Mouse (Mus musculus): ENCODE data around the gene Tdrd12.
"Not testable (repeated sequence)": the region's sequence is repeated elsewhere in the genome, so short reads cannot be mapped to it uniquely, and the experiment has no call there.

The Tdrd12 gene

DNA sequence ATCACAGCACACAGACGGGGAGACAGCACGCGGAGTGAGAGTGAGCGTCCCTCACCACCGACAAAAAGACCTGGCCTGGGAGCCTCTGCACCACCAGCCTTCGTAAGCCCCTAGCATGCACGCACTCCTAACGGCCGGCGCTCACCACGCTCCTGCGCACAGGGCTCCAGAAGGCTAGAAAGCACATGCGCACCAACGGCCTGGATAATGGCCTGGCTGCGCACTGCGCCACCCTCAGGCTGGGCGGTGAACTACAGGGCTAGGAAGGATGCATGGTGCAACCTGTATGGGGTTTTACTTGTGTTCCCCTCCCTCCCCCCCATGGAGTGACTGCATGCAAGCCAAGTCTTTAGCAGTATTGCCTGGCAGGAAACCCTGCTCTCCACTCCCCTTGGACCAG is at the start of gene Tdrd12:
Tdrd12 (minus strand) TSS at position 184 of the 400 bp plus-strand sequence.
- DNase-seq, result no peak

DNA sequence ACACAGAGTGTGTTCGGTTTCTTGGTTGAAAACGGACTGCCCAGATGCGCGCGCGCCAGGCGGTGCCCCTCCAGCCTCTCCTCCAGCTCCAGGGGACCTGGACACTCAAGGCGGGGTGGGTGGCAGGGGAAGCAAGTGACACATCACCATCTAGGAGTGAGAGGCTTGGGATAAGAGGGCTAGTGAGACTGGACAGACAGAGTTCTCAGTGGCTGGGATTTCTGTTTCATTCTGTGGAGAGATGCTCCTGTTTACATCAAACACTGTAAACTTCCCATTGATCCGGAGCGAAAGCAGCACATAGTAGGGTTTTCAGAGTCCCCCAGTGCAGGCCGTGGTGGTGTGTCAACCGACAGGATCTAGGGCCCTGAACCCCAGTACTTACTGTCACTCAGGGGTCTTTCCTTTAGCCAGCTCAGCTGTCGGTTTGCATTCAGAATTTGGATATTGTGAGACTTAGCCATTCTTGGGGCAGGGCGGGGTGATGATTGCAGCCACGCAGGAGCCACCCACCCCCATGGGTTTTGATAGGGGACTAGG is 49.4 kb upstream of the Tdrd12 start:
- no peak for DNase-seq

GRCm38 (mm10) chr7:35586055-35586905 is 48.7 kb upstream of the Tdrd12 start, which contains the start of gene Ankrd27:
Gene Ankrd27, plus strand, starts transcription at chr7:35586244.
- peak; percentile 94 for DNase-seq

DNA sequence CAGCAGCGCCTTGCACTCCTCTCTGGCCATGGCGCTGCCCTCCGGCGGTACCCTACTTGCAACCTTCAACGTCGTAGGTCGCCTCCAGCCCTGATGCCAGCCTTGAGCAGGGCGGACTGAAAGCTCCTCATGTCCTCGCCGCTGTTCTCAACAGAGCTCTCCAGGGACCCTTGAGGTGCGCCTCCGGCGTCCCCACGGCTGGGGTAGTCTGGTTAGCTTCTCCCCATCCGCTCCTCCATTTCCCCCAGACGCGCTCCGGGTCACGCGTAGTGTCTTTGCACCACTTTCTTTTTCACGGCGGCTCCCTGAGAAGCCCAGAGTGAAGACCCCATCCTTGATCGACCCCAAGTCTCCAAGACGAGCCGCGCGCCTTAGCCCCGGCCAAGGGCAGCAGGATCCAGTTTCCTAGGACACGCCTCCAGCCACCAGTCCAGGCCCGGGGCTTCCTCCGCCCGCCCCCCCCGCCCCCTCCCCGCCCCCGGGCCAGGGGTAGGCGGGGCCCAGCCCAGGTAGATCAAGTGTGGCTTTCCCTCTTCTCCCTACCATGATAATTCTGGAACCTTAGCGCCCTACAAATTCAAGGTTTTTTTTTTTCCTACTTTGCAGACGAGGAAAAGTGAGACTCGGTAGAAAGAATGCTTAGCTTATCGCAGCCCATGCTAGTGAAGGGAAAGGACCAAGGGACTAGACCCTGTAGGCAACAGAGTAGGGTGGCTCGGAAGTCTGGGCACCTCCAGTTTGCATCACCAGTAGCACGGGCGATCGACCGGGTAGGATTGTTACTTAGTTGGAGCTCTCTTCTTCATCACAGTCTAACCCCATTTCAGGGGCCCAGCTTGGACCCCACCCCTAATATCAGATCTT is 47.9 kb upstream of the Tdrd12 start, which contains the start of gene Rgs9bp:
Rgs9bp (minus strand) TSS at position 392 of the 864 bp plus-strand sequence.
- peak in 1 of 2 experiments; percentile 43 for DNase-seq

DNA sequence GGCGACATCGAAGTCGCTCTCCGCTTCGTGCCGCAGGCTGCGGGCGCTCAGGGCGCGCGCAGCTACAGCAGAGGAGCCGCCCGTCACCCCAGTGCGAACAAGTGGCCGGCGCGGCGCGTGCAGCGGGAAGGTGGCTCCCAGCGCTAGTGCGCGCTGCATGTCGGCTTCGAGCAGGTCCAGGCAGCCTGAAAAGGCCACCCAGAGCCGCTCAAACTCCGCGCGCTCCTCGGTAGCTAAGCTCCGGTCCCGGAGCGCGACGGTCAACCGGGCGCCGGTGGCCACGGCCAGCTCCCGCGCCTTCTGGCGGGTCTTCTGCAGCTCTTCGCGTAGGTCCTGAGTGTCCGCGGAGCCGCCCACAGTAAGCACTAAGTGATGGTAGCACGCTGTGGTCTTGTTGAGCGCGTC is 47.2 kb upstream of the Tdrd12 start:
- DNase-seq, result peak; percentile 35 to 43

- no peak for DNase-seq
These were observed 46.7 kb upstream of the Tdrd12 start for GRCm38 (mm10) chr7:35584068-35584785.

DNA sequence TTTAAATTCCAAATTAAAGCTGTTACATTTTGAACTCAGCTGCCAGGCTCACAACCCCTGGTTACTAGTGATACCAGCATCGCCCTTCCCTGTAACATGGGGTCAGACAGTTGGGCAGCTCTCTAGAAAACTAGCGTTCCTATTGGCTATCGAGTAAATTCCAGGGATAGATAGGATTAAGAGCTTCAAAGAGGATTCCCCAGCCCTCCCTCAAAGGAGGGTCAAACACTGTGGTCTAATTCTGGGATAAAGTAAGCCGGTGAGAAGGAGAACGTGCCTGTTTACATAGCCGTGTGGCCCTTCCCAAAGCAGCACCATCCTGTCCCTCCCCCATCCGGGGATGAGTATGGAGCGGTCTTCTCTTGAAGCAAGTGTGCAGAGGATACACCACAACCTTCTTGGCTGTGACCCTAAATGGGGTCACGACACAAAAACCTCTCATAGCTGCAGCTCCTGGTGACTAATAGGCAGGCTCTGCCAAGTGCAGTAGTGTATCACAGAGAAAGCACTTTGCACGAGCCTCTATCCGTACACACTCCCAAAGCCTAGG is 46.0 kb upstream of the Tdrd12 start:
- DNase-seq, result no peak

GRCm38 (mm10) chr7:35582719-35583118 is 45.2 kb upstream of the Tdrd12 start:
- no peak for DNase-seq

- DNase-seq, result peak; percentile 26 to 60
These were observed 42.3 kb upstream of the Tdrd12 start for GRCm38 (mm10) chr7:35579849-35580248.

- DNase-seq, result not testable (repeated sequence)
These were observed 33.3 kb upstream of the Tdrd12 start for GRCm38 (mm10) chr7:35570883-35571282.

DNA sequence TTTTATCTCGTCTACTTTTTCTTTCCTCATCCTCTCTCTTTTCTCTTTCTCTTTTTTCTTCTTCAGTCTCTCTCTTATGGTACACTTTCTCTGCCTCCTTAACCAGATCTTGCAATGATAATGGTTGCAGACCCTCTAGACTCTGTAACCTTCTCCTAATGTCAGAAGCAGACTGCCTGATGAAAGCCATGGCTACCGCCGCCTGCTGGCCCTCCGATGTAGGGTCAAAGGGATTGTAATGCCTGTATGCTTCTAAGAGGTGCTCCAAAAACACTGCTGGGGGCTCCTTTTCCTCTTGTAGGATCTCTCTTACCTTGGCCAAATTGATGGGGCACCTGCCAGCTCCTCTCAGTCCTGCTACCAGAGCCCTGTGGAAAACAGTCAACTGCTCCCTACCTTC is 32.2 kb upstream of the Tdrd12 start:
- not testable (repeated sequence) for DNase-seq

DNA sequence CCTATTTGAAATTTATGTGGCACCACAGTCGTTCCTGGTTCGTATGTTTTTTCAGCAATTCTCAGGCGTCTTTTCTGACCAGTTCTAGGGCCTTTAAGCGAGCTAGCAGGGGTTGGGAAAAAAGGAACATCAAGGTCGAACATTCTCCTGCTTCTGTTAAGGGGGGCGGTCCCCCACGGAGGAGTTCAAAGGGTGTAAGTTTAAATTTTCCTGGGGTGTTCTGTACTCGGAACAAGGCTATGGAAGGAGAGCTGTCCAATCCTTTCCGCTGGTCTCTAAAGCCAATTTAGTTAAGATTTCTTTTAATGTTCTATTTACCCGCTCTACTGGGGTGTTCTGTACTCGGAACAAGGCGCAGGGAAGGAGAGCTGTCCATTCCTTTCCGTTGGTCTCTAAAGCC is 28.4 kb upstream of the Tdrd12 start:
- DNase-seq, result not testable (repeated sequence)

DNA sequence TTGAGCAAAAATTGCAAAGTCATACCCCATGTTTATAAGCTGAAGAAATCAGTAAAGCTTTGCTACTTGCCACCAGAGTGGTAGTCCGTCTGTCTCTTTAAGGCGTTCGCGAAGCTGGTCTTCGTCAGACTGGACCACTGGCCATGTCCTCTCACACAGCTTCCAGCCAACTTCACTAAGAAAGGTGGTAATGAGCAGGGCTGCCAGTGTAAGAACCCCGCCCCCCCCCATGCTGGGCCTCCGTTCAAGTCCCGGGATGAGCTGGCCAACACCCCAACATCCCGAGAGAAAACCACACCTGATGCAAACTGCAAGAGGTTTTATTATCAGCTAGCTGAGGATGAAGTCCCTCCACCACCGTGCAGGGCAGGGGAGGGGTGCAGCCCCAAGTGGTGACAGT is 27.3 kb upstream of the Tdrd12 start:
- not testable (repeated sequence) for DNase-seq

DNA sequence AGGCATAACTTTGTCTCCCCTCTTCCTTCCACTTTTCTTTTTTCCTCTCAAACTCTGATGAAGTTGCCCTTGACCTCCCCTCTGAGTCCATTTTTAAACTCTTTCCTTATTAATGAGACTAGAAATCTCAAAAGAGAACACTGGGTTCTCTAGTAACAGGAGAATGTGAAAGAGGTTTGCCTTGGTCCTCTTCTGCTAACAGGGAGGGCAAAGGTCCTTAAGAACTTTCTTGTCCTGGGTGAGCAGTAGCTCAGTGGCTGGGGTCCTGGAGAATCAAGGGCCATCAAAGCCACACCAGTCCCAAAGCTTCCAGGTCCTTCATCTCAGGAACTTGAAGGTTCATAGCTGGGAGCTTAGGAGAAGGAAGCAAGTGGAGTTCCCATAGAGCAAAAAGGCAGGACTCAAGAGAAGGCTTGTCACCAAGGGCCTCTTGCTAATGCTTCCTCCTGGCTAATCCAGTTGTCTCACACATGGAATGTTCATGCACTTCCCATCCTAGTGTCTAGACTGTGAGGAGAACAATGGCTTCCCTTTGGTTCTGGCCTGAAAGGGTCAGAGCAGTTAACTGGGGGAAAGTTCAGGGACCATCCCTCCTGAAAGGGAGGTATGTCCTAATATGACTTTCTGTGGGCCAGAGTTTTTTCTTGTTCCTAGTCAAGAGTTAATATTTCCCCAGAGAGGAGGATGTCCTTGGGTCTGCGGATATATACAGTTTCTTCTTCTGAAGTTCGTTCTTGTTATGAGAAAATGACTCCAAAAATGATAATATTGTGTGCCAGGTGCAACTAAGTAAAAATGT is 26.7 kb upstream of the Tdrd12 start:
- no peak for DNase-seq

DNA sequence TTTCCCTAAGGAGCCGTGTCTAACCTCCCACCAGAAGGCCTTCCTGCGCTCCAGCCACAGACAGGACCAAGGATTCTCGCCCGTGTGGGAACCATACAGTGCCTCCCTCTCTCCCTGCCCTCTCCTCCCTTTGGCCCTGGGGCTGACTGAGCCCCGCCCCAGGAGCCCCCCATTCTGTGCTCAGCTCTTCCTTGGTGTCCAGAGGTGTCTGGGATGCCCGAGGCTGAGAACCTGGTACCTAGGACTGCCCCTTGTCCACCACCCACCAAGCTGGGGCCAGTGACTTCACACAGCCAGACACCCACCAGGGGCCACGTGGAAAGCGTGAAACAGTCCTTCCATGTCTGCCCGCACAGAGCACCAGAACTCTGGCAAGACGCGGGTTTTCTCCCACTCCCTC is 25.5 kb upstream of the Tdrd12 start:
- DNase-seq, result no peak

GRCm38 (mm10) chr7:35559838-35560237 is 22.3 kb upstream of the Tdrd12 start:
- DNase-seq, result no peak

DNA sequence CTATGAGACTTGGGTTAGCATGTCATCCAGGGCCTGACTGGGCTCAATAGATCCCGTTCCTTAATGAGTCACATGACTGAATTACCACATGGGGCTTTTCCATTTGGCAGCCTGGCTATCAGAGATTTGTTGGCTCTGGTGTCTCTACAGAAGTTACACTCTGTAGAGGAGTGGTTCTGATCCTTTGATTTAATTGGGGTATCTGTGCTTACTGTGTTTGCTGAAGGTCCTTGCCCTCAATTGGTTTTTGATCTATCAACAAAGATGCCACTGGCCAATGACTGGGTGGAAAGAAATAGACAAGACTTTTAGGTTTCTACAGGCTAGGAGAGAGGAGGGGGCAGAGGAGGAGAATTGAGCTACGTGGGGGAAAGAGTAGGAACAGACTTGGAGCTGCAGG is 21.1 kb upstream of the Tdrd12 start:
- no peak for DNase-seq

- DNase-seq, result no peak
These were observed 20.0 kb upstream of the Tdrd12 start for GRCm38 (mm10) chr7:35557577-35557976.

- no peak for DNase-seq
These were observed 19.4 kb upstream of the Tdrd12 start for GRCm38 (mm10) chr7:35556905-35557304.

DNA sequence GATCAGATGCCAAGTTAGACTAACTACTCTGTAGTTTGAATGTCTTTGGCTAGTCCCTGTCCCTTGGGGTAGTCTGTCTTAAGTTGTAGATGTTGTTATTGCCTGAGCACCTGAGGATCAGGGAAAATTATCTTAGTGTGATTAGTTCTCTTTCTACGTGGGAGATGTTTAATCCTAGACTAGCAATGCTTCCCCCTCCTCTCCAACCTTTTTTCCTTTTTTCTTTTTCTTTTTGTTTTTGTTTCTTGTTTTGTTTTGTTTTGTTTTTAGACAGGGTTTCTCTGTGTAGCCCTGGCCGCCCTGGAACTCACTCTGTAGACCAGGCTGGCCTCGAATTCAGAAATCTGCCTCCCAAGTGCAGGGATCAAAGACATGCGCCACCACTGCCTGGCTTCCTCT is 18.7 kb upstream of the Tdrd12 start, which contains the start of gene Nudt19:
Nudt19 (minus strand) TSS at position 100 of the 399 bp plus-strand sequence.
- no peak for DNase-seq

All from cerebellum, postnatal 25 days (tissue).